Mouse (Mus musculus): Measurements from ENCODE around the gene Ptprt. TPM values are rescaled to one million over a fixed set of nuclear protein-coding genes. Genes with fewer than 3 reads are reported as not detected.

Gene Ptprt
- polyA plus RNA-seq, 1 experiment from 2014 or later = 0.33 TPM

DNA sequence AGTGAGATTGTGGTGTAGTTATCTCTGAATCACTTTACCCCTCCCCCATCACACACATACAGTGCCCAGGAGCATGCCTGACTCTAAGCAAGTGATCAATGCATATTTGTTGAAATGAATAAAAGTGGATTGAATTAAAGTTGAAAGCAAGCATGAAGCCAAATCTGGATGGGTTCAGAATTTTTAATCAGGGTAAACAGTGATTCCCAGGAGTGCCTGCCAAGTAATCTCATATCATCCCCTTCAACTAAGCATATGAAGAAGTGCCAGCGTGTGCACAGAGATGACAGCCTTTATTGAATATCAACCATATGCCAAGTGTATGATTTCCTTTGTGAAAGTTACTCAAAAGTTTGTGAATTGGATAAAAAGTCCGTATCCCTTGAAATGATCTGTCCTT is 893.4 kb downstream of the Ptprt start:
- WGBS = 83% methylated on average over 2 of the region's 2 CpGs

DNA sequence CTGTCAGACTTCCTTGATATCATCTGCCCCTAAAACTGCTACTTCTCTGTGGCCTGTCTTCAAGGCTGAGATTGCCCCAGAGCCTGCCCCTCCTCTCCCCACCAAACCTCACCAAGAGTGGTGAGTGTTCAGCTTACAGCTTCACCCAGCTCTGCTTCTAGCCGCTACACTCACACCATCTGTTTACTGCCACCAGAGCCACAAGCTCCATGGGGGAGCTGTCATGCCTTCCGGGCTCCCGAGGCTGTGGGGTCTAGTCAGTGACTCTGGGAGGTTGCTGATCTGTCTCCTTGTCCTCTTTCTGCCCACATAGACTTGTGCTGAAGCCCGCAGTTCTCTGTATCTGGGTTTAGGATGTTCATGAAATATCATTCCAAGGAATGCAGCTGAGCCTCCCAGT is 947.9 kb downstream of the Ptprt start:
- Histone ChIP-seq H3K27me3 (replicated peaks) (no peaks in the 10 kb centered on the region), H3K36me3 (no peaks in the 10 kb centered on the region), H3K4me3 (no peak overlapping the region), H3K4me2 (no peak overlapping the region), H3K9me3 (no peaks in the 10 kb centered on the region), H3K4me1 (no peaks in the 10 kb centered on the region), H3K27ac (replicated peaks) (no peak overlapping the region), H3K9ac (no peak overlapping the region)
- no peak for ATAC-seq (ENCODE audit: extremely low read depth, insufficient number of reproducible peaks, low FRiP score, low TSS enrichment)
- WGBS = 22% methylated on average over 4 of the region's 4 CpGs

More for the DNA sequence above, 893.4 kb downstream of the Ptprt start:
- H3K9me3 ChIP-seq = no peaks in the 10 kb centered on the region
- H3K9ac ChIP-seq = no peak overlapping the region
- H3K4me1 ChIP-seq = no peaks in the 10 kb centered on the region
- H3K36me3 ChIP-seq = no peaks in the 10 kb centered on the region
- no peaks in the 10 kb centered on the region for H3K27me3 ChIP-seq (replicated peaks)
- H3K27ac ChIP-seq (replicated peaks) = no peak overlapping the region
- no peak overlapping the region for H3K4me2 ChIP-seq
- no peak for ATAC-seq (ENCODE audit: extremely low read depth, insufficient number of reproducible peaks, low FRiP score, low TSS enrichment)
- no peak overlapping the region for H3K4me3 ChIP-seq

DNA sequence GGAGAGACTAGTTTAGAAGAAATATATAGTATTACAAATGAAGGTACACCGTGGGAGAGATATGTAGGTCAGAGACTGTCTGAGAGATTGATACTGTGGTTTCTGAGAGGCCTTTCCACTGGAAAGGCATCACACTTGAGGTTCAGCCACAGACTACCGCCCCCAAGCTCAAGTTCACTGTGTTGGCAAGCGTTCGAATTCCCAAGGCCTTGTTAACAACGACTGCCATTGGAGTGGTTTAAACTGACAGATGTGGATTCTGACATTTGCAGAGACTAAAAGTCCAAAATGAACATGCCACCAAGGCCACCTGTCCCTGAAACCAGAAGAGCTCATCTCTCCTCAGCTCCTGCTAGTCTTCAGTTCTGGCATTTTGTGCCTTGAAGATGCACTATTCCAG is 951.6 kb downstream of the Ptprt start:
- 81% methylated on average over 5 of the region's 5 CpGs for WGBS

DNA sequence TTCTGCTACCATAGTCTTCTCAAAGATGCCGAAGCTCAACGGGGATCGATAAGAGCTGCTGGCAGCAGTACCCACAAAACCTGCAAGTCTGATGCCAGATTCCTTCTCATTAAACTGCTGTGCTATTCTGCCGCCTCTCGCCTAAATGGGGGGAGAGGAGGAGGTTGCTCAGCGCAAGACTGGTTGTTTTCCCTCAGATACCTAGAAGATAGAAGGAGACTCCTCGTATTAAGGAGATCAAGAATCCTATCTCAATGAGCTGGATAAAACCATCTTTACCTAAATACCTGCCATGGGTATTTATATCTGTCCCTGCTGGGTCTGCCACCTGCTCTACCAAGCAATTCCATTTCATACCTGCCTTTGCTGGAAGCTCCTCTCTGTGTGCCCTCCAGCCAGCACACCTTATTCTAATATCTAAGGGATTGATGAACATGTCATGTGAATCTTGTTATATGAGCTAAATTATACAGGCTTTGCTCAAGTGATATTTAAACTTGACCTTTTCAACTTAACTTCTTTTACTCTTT is 954.5 kb downstream of the Ptprt start:
- no peaks in the 10 kb centered on the region for H3K9me3 ChIP-seq
- no peak overlapping the region for H3K4me3 ChIP-seq
- H3K27me3 ChIP-seq (replicated peaks) = no peaks in the 10 kb centered on the region
- peaks cover 10% of the 10 kb centered on the region for H3K4me1 ChIP-seq
- no peak overlapping the region for H3K9ac ChIP-seq
- WGBS = 83% methylated on average over 7 of the region's 7 CpGs
- no peaks in the 10 kb centered on the region for H3K36me3 ChIP-seq
- no peak overlapping the region for H3K27ac ChIP-seq (replicated peaks)
- no peak for ATAC-seq (ENCODE audit: extremely low read depth, insufficient number of reproducible peaks, low FRiP score, low TSS enrichment)
- H3K4me2 ChIP-seq = no peak overlapping the region

More for the DNA sequence above, 951.6 kb downstream of the Ptprt start:
- Histone ChIP-seq H3K4me2 (no peak overlapping the region), H3K27ac (replicated peaks) (no peak overlapping the region), H3K9ac (no peak overlapping the region), H3K36me3 (no peaks in the 10 kb centered on the region), H3K9me3 (no peaks in the 10 kb centered on the region), H3K27me3 (replicated peaks) (no peaks in the 10 kb centered on the region), H3K4me3 (no peak overlapping the region), H3K4me1 (peaks cover 9% of the 10 kb centered on the region)
- ATAC-seq (ENCODE audit: extremely low read depth, insufficient number of reproducible peaks, low FRiP score, low TSS enrichment) = no peak

DNA sequence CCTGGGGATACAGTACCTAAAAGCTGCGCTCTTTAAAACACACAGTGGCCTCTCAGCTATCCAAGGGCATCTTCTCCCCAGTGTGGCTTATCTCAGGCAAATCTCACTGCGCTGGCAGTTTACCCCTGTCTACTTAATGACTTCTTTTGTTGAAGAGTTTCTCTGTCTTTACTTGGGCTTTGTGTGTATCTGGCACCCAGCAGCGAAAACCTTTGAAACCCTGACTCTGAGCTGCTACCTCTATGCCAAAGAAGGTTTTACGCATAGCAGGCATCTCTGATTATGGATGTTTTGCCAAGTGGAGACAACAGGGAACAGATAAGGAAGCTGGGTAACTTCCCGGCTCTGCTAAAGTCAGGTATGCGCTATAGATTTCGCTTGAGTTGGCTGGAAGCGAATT is 956.1 kb downstream of the Ptprt start:
- H3K9me3 ChIP-seq = no peaks in the 10 kb centered on the region
- no peak overlapping the region for H3K9ac ChIP-seq
- no peak overlapping the region for H3K4me3 ChIP-seq
- ATAC-seq (ENCODE audit: extremely low read depth, insufficient number of reproducible peaks, low FRiP score, low TSS enrichment) = no peak
- H3K27ac ChIP-seq (replicated peaks) = no peak overlapping the region
- no peaks in the 10 kb centered on the region for H3K36me3 ChIP-seq
- H3K4me1 ChIP-seq = peaks cover 10% of the 10 kb centered on the region
- peak overlapping the region; percentile 39 for H3K4me2 ChIP-seq
- H3K27me3 ChIP-seq (replicated peaks) = no peaks in the 10 kb centered on the region
- WGBS = 24% methylated on average over 8 of the region's 8 CpGs

DNA sequence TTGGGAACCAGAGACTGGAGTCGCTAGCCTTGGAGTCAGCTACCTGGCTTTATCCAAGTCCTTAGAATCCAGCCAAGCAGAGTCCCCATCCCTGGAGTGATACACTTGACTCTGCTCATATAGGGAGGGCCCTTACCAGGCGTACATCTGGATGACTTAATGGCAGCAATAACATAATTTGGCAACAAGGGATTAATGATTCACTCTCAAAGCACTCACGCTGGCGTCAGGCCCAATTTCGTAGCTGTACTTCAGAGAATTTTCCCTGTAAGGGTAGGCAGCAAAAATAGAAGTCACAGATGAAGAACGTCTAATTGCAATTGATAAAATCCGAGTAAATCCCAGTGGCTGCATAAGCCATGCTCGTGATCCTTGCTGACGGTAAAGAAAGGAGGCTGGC is 956.5 kb downstream of the Ptprt start:
- WGBS = 37% methylated on average over 9 of the region's 9 CpGs
- Histone ChIP-seq H3K27me3 (replicated peaks) (no peaks in the 10 kb centered on the region), H3K9me3 (no peaks in the 10 kb centered on the region), H3K4me3 (no peak overlapping the region), H3K27ac (replicated peaks) (no peak overlapping the region), H3K36me3 (no peaks in the 10 kb centered on the region), H3K4me1 (peaks cover 10% of the 10 kb centered on the region), H3K9ac (no peak overlapping the region), H3K4me2 (peak overlapping the region; percentile 39)
- no peak for ATAC-seq (ENCODE audit: extremely low read depth, insufficient number of reproducible peaks, low FRiP score, low TSS enrichment)

DNA sequence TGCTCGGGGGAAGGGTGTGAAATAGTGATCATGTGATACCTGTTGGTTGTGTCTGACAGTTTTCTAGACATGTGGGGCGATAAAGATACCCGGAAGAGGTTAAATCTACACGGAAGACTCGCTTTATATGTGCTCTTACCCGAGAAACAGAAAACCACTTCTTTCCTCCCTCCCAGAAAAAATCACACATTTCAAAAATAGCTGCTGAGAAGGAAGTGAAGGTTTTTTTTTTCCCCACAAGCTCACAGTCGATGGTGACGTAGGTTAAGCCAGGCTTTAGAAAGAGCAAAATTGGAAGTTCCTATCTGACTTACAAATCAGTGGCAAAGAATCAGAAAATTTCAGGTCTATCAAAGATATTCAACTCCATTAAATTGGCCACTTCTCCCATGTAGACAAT is 965.1 kb downstream of the Ptprt start:
- no peaks in the 10 kb centered on the region for H3K9me3 ChIP-seq
- H3K4me3 ChIP-seq = no peak overlapping the region
- WGBS = 68% methylated on average over 8 of the region's 8 CpGs
- no peaks in the 10 kb centered on the region for H3K4me1 ChIP-seq
- no peaks in the 10 kb centered on the region for H3K27me3 ChIP-seq (replicated peaks)
- ATAC-seq (ENCODE audit: extremely low read depth, insufficient number of reproducible peaks, low FRiP score, low TSS enrichment) = no peak
- H3K27ac ChIP-seq (replicated peaks) = no peak overlapping the region
- no peak overlapping the region for H3K4me2 ChIP-seq
- no peak overlapping the region for H3K9ac ChIP-seq
- no peaks in the 10 kb centered on the region for H3K36me3 ChIP-seq

DNA sequence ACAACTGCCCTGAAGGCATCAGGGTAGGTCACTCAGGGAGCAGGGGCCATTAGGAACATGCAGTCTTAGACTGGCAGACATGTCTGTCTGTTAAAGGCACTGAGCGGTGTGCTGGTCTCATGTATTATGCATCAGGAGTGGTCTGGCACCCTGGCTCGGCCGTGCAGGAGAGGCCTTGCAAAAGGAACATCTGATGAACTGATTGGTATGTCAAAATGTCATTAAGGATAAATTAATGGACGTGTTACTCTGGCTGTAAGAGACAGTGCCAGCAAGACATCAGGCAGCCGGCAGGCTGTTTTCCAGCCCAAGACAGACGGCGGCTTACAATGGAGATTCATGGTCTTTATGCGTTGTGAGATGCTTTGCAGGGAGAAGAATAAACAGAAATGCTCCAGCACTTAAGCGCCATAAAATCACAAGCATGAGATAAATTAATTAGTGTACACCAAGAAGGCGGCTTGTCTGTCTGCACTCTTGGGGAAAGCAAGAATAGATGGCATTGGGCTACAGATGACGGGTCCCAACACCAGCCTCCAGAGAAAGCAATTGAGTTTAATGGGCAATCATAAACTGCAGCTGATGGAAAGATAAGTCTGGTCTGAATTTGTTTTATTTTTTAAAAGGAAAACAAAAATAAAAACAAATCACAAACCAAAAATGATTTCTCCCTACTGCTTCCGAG is 992.5 kb downstream of the Ptprt start:
- no peak for ATAC-seq (ENCODE audit: extremely low read depth, insufficient number of reproducible peaks, low FRiP score, low TSS enrichment)
- Histone ChIP-seq H3K36me3 (no peaks in the 10 kb centered on the region), H3K4me2 (no peak overlapping the region), H3K9ac (no peak overlapping the region), H3K27me3 (replicated peaks) (no peaks in the 10 kb centered on the region), H3K4me1 (no peaks in the 10 kb centered on the region), H3K27ac (replicated peaks) (no peak overlapping the region), H3K4me3 (no peak overlapping the region), H3K9me3 (no peaks in the 10 kb centered on the region)
- 77% methylated on average over 12 of the region's 12 CpGs for WGBS

DNA sequence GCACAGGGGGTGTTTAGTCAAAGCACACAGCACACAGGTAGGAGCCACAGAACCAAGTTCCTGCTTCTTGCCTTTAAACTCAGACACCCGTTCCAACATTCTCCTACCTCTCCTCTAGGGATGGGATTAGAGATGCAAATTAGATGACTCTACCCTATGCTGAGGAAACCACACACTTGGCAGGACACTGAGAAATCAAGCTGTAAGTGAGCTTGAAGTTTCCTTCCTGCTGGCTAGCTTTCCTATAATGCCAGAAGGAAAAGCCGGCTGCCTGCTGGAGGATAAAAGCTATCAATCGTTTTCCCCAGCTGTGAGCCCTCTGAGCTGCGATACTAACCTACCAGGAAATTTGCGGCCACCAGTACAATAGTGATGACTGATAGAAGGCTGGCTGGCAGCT is 999.0 kb downstream of the Ptprt start:
- ATAC-seq (ENCODE audit: extremely low read depth, insufficient number of reproducible peaks, low FRiP score, low TSS enrichment) = no peak
- Histone ChIP-seq H3K9me3 (no peaks in the 10 kb centered on the region), H3K4me3 (no peak overlapping the region), H3K4me2 (no peak overlapping the region), H3K4me1 (no peaks in the 10 kb centered on the region), H3K27me3 (replicated peaks) (peaks cover 14% of the 10 kb centered on the region), H3K27ac (replicated peaks) (no peak overlapping the region), H3K36me3 (no peaks in the 10 kb centered on the region), H3K9ac (no peak overlapping the region)
- 17% methylated on average over 5 of the region's 5 CpGs for WGBS

DNA sequence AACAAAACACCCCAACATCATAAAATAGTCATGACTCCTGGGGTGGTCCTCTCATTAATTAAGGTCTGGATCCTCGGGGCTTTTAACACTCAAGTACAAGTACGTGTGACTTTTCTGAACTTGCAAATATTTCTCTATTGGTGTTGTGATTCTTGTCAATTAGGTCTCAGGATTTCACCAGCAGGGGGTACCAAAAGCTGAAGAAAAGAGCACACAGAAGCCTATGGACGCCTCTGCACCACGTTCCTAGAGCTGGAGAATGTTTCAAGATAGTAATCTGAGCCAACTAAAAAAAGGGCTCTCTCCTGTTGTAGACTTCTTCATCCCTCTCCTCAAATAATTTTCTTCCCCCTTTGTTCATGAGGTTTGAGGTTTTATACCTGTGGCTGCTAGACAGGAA is 1000.1 kb downstream of the Ptprt start:
- H3K4me3 ChIP-seq = no peak overlapping the region
- H3K27ac ChIP-seq (replicated peaks) = no peak overlapping the region
- WGBS = 12% methylated on average over 4 of the region's 4 CpGs
- no peaks in the 10 kb centered on the region for H3K36me3 ChIP-seq
- no peak overlapping the region for H3K9ac ChIP-seq
- ATAC-seq (ENCODE audit: extremely low read depth, insufficient number of reproducible peaks, low FRiP score, low TSS enrichment) = no peak
- H3K4me1 ChIP-seq = no peaks in the 10 kb centered on the region
- H3K4me2 ChIP-seq = no peak overlapping the region
- H3K27me3 ChIP-seq (replicated peaks) = peaks cover 14% of the 10 kb centered on the region
- no peaks in the 10 kb centered on the region for H3K9me3 ChIP-seq

DNA sequence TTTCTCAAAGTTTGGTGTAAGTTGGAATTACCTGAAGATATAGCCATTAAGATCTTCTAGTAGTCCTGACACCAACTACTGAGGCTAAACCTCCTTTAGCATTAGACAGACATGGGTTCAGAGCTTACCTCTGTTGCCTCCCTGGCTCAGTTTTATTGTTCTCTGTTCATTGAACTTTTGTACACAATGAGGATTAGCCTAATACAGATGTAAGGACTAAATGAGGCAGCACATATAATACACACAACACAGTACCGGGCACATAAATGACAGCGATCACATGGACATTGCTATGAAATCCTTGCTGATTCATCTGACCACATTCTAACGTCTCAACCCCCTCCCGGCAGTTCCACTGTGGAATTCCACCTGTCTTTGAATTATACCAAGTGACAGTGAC is 1003.9 kb downstream of the Ptprt start:
- H3K9me3 ChIP-seq = no peaks in the 10 kb centered on the region
- no peak overlapping the region for H3K4me3 ChIP-seq
- no peak overlapping the region for H3K27ac ChIP-seq (replicated peaks)
- H3K27me3 ChIP-seq (replicated peaks) = peaks cover 7% of the 10 kb centered on the region
- no peak for ATAC-seq (ENCODE audit: extremely low read depth, insufficient number of reproducible peaks, low FRiP score, low TSS enrichment)
- no peak overlapping the region for H3K9ac ChIP-seq
- H3K4me1 ChIP-seq = no peaks in the 10 kb centered on the region
- 80% methylated on average over 4 of the region's 4 CpGs for WGBS
- H3K36me3 ChIP-seq = no peaks in the 10 kb centered on the region
- no peak overlapping the region for H3K4me2 ChIP-seq

DNA sequence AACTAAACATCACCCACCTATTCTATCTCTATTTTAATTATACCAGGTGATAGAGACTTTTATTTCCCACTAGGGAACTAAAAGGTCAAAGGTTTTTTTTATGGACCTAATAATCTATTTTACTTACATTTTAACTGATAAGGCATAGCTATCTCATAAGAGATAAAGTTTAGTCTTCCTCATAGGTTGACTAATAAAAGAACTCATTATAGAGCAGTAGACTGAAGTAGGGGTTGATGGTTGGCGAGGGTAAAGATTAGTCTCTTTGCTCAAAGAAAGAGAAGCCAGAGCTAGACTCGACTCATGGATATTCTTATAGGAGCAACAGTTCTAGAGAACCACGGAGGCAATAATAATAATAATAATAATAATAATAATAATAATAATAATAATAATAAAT is 1004.3 kb downstream of the Ptprt start:
- Histone ChIP-seq H3K9ac (no peak overlapping the region), H3K4me3 (no peak overlapping the region), H3K4me1 (no peaks in the 10 kb centered on the region), H3K27me3 (replicated peaks) (peaks cover 3% of the 10 kb centered on the region; the same call in 1 of the 2 replicates), H3K9me3 (no peaks in the 10 kb centered on the region), H3K27ac (replicated peaks) (no peak overlapping the region), H3K4me2 (no peak overlapping the region), H3K36me3 (no peaks in the 10 kb centered on the region)
- no peak for ATAC-seq (ENCODE audit: extremely low read depth, insufficient number of reproducible peaks, low FRiP score, low TSS enrichment)
- 69% methylated on average over 3 of the region's 3 CpGs for WGBS
